Mouse (Mus musculus) fibroblast of lung, adult 2 months (primary cell): ENCODE measurements at regions not wholly inside any gene's neighbourhood (a gene's known extent, or its start where the extent isn't known, plus 50 kb on each side); places are given as distances from the start of the nearest gene placed in this dataset.
A peak's percentile ranks its signal among the peaks of the same experiment; 100 is the strongest.

ENCODE experiments used
- DNase-seq: peaks from one replicate; pipeline ENCODE4 v3.0.0-alpha.2; 2011; ENCODE audit warnings: low read depth

DNA sequence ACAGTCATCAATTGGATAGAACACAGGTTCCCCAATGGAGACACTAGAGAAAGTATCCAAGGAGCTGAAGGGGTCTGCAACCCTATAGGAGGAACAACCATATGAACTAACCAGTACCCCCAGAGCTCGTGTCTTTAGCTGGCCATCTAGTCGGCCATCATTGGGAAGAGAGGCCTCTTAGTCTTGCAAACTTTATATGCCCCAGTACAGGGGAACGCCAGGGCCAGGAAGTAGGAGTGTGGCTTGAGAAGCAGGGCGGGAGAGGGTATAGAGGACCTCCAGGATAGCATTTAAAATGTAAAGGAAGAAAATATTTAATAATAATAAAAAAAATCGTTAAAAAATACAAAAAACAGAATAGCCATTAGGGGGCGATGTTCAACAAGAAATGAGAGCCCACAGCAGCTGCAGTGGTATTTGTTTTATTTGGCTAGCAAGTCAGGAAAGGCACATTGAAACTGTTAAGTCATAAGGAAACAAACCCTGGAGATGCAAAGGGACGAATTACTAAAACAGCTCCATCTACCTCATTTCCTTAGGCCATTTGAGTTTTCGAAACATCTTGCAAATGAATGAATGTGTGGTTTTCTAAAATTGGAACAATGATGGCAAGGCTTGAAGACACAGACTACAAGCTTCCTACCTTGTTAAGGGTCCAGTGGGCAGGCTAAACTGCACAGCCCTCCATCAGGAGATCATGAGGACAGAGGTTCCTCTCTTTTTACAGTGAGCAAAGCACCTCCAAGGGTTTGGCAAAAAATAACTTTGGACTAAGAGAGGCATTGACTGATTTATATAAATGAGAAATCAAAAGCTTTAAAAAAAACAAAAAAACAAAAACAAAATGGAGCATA lies 350.7 kb upstream of the Rasa1 start:
- peak; percentile 52 for DNase-seq

DNA sequence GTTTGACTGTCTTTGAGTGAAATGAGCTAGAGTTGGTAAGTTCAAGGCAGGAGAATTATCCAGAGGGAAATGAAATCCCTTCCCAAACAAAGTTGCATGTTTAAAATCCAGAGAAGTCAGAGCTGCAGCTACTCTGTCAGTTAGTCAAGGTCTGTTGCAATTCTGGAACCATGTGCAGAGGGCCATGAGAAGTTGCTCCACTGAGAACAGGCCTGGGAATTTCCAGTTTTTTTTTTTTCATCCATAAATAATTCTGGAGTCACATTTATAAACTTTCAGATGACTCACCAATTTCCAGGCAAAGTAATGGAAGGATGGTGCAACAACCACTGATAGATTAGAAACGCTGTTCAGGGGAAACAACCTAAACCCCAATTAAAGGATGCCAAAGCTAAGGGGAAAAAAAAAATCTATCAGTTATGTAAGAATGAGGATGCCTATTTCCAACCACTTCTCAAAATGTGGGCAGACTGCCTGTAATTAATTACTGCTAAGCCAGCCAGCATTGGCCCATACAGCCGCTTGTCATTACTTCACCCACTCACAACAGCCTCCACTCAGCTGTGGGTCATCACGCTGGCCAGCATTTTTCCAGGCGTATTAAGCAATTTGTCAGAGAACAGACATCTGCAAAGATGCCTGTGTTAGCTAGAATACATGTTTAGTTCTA lies 340.7 kb upstream of the Rasa1 start:
- DNase-seq, result peak; percentile 81
